Mouse (Mus musculus) erythroblast, embryonic 14.5 days (primary cell): ENCODE results near the gene H1foo.

Experiments used
- GATA1 ChIP-seq: IDR thresholded peaks from 2 replicates; pipeline ENCODE4 v1.6.1; 2012; ENCODE audit warnings: low read length, inconsistent platforms, mixed read lengths
- TAL1 ChIP-seq: IDR thresholded peaks from 3 replicates; pipeline ENCODE4 v1.6.1; 2012; ENCODE audit warnings: low read length, inconsistent platforms, mixed read lengths

DNA sequence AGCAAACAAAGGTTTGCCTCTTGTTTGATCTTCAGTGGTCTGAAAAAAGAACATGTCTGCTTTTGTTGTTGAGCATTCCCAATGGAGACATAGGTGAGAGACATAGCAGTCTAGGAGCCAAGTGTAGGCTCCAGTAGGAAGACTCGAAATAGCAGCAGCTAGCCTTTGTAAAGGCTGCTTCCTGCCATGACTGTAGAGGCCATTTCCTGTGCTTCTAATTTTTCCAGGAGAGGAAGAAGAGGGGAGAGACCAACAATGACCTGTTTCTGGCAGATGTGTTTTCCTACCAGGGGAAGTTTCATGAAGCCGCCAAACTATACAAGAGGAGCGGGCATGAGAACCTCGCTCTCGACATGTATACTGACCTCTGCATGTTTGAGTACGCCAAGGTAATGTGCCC, 39.2 kb upstream of the H1foo start:
- TF ChIP-seq GATA1 (no peak), TAL1 (no peak)
